Mouse (Mus musculus) NIH3T3 (cell line): ENCODE measurements around the gene Dlg2.
A peak's percentile ranks its signal among the peaks of the same experiment; 100 is the strongest.

Experiments used
- DNase-seq: peaks from one replicate; pipeline ENCODE4 v3.0.0-alpha.2; 2012; ENCODE audit warnings: low read depth

Gene Dlg2

DNA sequence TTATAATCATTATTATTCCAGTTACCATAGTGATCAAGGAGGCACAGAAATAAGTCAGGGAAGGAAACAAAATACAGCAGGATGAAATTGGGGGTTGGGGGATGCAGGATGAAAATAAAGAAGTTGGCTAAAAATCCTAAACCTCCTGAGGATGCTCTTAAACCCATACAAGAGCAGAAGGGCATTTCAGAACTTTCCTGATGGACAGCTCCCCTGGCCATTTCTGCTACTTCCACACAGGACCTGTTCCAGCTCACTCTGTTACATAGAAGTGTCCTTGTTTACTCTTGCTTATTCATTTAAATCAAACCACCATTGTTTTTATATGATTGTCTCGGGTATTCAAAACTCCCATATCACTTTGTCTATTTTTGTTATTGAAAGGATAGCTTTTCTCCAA, 791.3 kb downstream of the Dlg2 start:
- peak; percentile 56 for DNase-seq

DNA sequence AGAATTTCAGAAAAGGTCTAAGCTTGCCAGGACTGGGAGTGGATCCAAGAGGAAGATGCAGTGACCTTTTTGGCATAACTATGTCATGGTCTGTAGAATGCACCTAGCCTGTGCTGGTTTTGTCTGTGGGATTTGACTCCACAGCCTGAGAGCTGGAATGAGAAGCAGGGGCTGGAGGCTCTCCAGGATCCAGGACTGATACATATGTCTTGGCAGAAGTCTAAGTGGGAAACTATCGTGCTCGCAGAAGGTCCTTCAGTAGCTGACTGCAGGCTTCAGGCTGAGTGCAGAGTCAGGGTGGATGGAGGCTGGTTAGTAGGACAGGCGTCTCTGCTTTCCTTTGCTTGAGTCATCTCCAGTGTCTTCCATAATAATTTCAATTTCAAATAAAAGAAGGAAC, 807.7 kb downstream of the Dlg2 start:
- no peak for DNase-seq

DNA sequence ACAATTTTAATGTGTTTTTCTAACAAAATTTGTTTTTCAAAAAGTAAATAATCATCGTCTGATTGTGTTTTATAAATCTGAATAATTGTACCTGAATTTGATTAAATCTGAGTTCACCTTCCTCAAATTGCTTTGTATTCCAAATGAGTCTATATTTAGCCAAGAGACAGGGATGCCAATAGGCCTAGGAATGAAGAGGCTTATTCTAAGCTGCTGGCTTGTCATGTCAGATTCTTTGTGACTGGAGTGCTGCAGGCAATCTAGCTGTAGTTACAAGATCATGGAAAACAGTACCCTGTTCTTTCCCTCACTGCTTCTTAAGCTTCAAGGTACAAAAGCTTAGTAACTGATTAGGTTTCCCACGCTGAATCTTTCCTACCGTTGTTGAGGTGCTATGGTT, 811.9 kb downstream of the Dlg2 start:
- no peak for DNase-seq

DNA sequence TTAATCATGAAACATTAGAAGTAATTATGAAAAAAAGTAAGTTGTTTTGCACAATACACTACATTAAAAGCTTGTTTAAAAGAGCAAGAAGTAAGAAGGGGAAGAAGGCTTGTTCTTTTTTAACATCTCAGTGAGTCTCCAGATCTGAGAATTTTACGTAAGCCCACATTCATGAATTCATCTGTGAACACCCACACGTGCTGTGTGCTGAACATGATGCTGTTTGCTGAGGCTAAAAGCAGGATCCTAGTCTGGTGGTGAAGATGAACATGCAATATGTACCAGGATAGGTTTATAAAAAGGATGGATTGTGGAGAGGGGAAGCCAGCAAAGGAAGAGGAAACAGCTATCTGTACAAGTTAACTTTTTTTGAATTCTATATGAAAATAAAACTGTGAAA, 819.7 kb downstream of the Dlg2 start:
- DNase-seq = no peak

GRCm38 (mm10) chr7:91311177-91311576, 834.7 kb downstream of the Dlg2 start:
- no peak for DNase-seq

GRCm38 (mm10) chr7:91345073-91345472, 868.6 kb downstream of the Dlg2 start:
- DNase-seq = no peak

GRCm38 (mm10) chr7:91369821-91370321, 893.4 kb downstream of the Dlg2 start:
- DNase-seq = peak; percentile 14

DNA sequence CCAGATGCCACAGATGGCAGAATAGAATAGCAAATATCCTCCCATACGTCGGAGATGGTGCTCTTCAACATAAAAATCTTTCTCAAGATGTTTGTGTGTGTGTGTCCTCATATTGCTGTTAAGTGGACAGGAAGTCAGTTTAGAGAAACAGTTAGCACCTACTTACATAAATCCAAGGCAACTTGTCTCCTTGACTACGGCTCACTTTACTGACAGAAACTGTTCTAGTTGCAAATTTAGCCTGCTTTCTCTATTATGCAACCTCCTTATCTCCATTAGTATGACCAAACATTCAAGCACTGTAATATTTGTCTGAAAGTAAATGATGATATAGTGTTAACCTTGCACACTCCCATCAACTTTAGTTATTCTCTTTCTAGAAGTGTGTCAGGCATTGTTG, 905.8 kb downstream of the Dlg2 start:
- DNase-seq = no peak

GRCm38 (mm10) chr7:91383873-91384272, 907.4 kb downstream of the Dlg2 start:
- DNase-seq = no peak

DNA sequence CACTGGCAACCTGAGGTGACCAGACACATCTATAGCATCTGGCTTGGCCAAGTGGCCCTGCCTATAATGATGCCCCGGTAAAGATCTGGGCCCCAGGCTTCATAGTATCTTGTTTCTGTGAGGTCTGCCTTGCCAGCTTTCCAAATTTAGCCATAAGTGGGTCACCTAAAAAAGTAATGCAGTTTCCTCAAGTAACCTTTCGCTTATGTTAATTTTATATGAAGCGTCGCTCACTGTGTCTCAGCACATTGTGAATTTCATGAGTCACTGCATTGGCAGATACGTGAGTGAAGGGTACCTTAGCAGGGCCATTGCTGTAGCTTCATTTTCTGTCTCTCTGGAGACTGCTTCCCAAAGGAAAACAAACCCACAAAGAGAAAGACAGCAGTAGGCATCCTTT, 912.8 kb downstream of the Dlg2 start:
- no peak for DNase-seq

GRCm38 (mm10) chr7:91397827-91398226, 921.4 kb downstream of the Dlg2 start:
- DNase-seq = no peak

- no peak for DNase-seq
Observed at GRCm38 (mm10) chr7:91412109-91412508, 935.6 kb downstream of the Dlg2 start.

GRCm38 (mm10) chr7:91414150-91414549, 937.7 kb downstream of the Dlg2 start:
- DNase-seq = no peak

GRCm38 (mm10) chr7:91414749-91415148, 938.3 kb downstream of the Dlg2 start:
- no peak for DNase-seq

DNA sequence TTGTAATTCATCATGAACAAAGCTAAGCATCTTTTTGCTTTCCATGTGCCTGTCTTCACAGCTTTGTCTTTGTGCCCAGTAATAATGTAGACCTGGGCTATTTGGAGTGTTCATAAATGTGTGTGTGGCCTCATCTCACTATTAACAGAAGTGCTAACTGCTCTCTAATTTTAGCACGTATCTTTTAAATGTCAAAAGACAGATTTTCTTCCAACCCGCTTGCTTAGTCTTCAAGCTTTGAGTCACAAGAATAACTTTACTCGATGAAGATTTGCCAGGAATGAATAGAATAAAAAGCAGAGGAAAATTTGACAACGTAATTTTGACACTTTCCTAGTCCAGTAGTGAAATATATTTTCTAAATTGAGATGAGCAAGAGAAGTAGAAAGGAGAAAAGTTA, 943.7 kb downstream of the Dlg2 start:
- DNase-seq = no peak

DNA sequence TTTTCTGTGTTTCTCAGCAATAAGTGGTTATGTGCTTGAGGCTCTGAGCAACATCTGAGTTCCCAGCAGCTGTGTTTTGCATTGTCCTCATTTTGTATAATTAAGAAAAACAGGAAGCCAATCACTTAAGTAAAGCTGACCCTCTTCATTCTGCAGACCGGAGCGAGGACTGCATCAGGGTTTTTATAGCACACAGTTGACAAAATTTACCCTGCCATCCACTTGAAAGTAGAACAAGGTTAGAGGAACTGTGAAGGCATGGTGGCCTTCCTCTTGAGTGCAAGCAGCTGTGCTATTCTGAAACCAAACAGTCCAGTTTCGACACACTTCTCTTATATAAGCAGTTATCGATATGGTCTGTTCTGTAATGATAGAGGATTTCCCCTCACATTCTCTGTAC, 947.3 kb downstream of the Dlg2 start:
- no peak for DNase-seq

DNA sequence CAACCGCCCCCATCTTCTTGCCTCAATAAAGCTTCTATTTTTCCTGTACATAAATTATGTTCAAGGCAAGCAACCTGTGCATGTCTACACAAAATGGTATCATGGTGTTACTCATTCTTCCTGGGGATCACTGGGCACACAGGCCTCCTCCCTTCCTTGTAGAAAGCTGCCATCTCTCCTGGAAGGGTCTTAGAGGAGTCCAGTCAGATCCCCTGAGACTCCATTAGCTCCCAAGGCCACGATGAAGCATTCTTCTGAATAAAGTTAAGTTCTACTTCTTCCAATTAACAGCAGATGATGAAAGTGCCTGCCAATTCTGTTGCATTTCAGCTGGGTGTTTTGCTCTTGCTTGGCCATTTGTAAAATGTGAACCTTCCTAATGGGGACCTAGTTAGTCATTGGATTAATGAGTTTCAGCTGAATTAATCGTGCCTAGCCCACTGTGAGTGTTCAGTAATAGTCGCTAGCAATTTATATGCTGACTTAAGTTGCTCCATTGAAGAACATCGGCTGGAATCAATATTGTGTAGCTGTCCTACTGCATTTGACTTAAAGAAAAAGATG, 953.3 kb downstream of the Dlg2 start:
- DNase-seq = no peak

DNA sequence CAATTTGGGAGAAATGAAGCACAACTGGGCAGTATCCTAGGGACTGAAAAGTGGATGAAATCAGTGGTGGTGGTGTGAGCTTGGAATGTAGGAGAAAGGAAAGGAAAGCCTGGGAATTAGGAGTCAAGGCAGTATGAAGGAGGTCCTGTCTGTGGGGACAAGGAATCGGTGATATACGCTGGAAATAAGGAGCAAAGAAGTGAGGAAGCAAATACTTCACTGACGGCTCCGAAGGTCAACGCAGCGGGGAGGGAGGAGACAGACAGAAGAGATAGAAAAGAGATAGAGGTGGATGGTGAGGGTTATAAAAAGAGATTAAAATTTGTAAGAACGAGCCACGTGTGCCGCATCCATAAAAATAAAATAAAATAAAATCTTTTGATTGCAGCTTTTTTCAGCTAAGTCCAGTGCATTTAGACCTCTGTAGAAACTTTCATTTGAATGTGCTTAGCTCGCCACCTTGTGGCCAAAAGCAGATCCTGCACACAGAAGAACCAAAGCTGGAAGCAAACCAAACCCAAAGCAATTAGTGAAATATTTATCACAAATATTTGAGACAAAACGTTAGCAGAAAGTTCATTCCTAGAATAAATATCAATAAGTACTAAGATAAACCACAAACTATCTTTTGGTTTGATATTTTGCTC, 955.2 kb downstream of the Dlg2 start:
- DNase-seq = peak; percentile 72

GRCm38 (mm10) chr7:91432563-91432962, 956.1 kb downstream of the Dlg2 start:
- DNase-seq = peak; percentile 69

DNA sequence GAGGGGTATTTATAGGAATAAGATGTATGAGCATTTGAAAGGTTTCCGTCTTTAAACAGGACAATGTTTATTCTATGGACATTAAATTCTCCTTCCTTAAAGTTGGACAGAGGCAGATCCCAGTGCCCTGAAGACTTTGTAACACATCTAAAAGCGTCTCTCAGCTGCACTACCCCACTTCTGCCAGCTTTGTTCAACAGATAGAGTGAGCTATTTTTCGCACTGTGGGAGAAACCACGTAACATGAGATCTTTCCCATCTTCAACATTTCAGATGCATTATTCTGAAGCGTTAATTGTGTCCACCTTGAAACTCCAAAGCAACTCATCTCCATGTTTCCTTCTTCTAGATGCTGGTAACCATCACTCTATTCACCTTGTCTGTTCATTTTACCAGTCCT, 958.3 kb downstream of the Dlg2 start:
- no peak for DNase-seq

DNA sequence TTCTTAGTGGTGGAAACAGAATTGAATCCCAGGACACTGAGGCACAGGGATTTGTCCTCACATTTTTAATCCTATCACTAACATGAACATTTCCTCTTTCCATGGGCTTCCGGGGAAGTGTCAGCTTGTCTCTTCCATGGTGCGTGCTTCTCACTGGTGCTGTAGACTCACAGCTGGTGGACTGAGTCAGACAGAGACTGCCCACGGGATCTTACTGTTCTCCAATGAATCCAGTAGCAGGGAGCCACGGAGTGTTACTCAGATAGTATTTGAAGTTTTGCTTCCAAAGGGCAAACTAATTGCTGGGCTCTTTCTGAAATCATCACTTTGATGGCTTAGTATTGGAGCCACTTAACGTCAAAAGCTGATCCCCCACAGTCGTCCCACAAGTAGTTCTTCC, 963.9 kb downstream of the Dlg2 start:
- DNase-seq = no peak

DNA sequence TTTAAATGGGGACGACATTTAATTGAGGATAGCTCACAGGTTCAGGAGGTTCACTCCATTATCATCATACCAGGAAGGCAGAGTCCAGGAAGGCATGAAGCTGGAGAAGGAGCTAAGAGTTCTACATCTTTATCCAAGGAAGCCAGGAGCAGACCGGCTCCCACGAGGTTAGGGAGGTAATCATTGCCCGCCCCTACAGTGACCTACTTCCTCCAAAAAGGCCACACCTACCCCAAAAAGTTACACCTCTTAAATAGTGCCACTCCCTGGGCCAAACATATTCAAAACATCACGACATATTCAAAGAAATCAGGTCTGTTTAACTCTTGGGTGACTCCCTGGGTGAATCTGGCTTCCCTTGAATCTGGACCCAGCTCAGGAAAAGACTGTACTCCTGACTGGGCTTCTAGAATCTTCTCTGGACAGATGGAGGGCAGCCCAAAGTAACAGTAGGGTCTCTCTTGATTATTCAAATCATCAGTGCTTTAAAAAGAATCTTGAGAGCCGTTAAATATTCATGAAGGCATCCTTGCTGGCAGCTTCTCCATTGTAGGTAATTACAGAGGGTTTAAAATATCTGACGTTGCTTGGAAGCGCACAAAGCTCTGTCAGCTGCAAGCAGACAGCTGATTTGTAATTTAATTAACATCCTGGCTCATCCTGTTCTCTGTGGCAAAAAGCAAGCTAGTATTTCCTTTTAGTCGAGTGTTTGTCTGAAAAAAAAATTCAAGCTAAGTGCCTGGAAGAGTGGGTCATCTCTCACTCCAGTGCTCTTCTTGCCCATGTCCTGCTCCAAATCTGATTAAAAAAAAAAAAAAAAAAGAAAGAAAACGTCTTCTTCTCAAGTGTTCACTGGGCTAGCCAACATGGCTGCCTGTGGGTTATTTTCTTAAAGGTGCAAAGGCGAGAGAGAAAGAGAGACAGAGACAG, 966.2 kb downstream of the Dlg2 start:
- no peak for DNase-seq

- DNase-seq = no peak
Observed at GRCm38 (mm10) chr7:91443377-91443714, 966.9 kb downstream of the Dlg2 start.
